Mouse (Mus musculus) intestine, embryonic 15.5 days (tissue): Measurements from ENCODE around the gene Krtap19-1. TPM values are rescaled to one million over a fixed set of nuclear protein-coding genes. Genes with fewer than 3 reads are reported as not detected.

ENCODE experiments used
- ATAC-seq: fragments of 200-750 bp; cut with Nextera tagmentation; 2 replicates; pipeline ENCODE4 v1.8.0; 2017; ENCODE audit warnings: moderate TSS enrichment, moderate library complexity
- H3K27ac ChIP-seq: fragments of 300-500 bp; sonication (generic); 2 replicates; pipeline ENCODE4 v1.5.1; 2015; ENCODE audit warnings: mild to moderate bottlenecking, inconsistent platforms
- H3K27me3 ChIP-seq: fragments of 300-500 bp; sonication (generic); replicated peaks from 2 replicates; pipeline ENCODE4 v1.6.1; 2015; ENCODE audit warnings: inconsistent platforms
- H3K36me3 ChIP-seq: fragments of 300-500 bp; sonication (generic); 2 replicates; pipeline ENCODE4 v1.6.1; 2015; ENCODE audit warnings: inconsistent platforms
- H3K4me1 ChIP-seq: fragments of 300-500 bp; sonication (generic); replicated peaks from 2 replicates; pipeline ENCODE4 v1.6.1; 2015; ENCODE audit warnings: inconsistent platforms
- H3K4me2 ChIP-seq: fragments of 300-500 bp; sonication (generic); replicated peaks from 2 replicates; pipeline ENCODE4 v1.6.1; 2015; ENCODE audit warnings: mild to moderate bottlenecking, inconsistent platforms
- H3K4me3 ChIP-seq: fragments of 300-500 bp; sonication (generic); replicated peaks from 2 replicates; pipeline ENCODE4 v1.5.1; 2015; ENCODE audit warnings: inconsistent platforms
- H3K9ac ChIP-seq: fragments of 300-500 bp; sonication (generic); 2 replicates; pipeline ENCODE4 v1.6.1; 2015; ENCODE audit warnings: inconsistent platforms
- H3K9me3 ChIP-seq: fragments of 300-500 bp; sonication (generic); 2 replicates; pipeline ENCODE4 v1.6.1; 2016; ENCODE audit warnings: inconsistent platforms
- WGBS: fragments of 180-500 bp; shearing (Covaris S2); methylation state at CpG from one replicate; pipeline ENCODE4 v1.1.7; 2015; 5-methylcytosine and 5-hydroxymethylcytosine counted together
- polyA plus RNA-seq: library from polyadenylated mRNA; unstranded; fragments of >200 nt; fragmentation: Nextera tagmentation; extraction: Ambion mirVana; gene quantifications from 2 replicates; pipeline ENCODE4 v1.2.1, GENCODE M21; 2015

Gene Krtap19-1
- polyA plus RNA-seq, 1 experiment from 2014 or later: not detected

DNA sequence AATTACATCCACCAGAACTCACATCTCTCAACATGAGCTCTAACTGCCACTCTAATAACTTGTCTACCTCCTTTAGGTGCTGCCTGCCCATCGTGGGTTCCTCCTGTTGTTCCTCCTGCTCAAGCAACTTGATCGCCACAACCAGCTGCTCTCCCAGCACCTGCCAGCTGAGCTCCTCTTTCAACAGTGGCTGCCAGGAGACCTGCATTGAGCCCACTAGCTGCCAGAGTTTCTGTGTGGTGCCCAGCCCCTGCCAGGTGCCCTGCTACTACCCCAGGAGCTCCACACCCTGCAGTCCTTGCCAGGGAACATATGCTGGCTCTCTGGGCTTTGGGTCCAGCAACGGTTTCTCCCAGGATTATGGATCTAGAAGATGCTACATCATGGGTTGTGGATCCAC, 49.1 kb downstream of the Krtap19-1 start, which contains the start of gene Krtap15:
Gene Krtap15 (plus strand): TSS at position 150 of the 400 bp plus-strand sequence.
- H3K36me3 ChIP-seq: no peaks in the 10 kb centered on the region
- 86% methylated on average over 3 of the region's 3 CpGs for WGBS

More for the DNA sequence above, 49.1 kb downstream of the Krtap19-1 start, which contains the start of gene Krtap15:
- Histone ChIP-seq H3K4me2 (no peak within 1 kb of the TSS), H3K4me3 (no peak within 1 kb of the TSS), H3K27me3 (no peaks in the 10 kb centered on the region), H3K4me1 (no peaks in the 10 kb centered on the region), H3K9ac (no peak within 1 kb of the TSS), H3K9me3 (no peaks in the 10 kb centered on the region), H3K27ac (no peak within 1 kb of the TSS)
- no peak for ATAC-seq

Other genes with a start within 250 kb of the Krtap19-1 start
- gene 2310079G19Rik, start 241.7 kb downstream of the Krtap19-1 start, polyA plus RNA-seq: not detected in 2 replicates
- gene Krtap26-1, start 221.6 kb downstream of the Krtap19-1 start, polyA plus RNA-seq: not detected in 2 replicates
- gene Krtap27-1, start 197.7 kb downstream of the Krtap19-1 start, polyA plus RNA-seq: not detected in 2 replicates
- not detected in 2 replicates for gene 2310061N02Rik, start 161.4 kb downstream of the Krtap19-1 start, polyA plus RNA-seq
- not detected in 2 replicates for gene Krtap13-1, start 140.5 kb downstream of the Krtap19-1 start, polyA plus RNA-seq
- not detected in 2 replicates for gene Krtap13, start 117.8 kb downstream of the Krtap19-1 start, polyA plus RNA-seq
- gene 2310034C09Rik, start 110.6 kb downstream of the Krtap19-1 start, polyA plus RNA-seq: not detected in 2 replicates
- gene 2310057N15Rik, start 95.2 kb downstream of the Krtap19-1 start, polyA plus RNA-seq: not detected in 2 replicates
- not detected in 2 replicates for gene Gm5965, start 91.5 kb downstream of the Krtap19-1 start, polyA plus RNA-seq
- gene Gm20741, start 57.2 kb downstream of the Krtap19-1 start, polyA plus RNA-seq: not detected in 2 replicates
- not detected in 2 replicates for gene Krtap15, start 49.2 kb downstream of the Krtap19-1 start, polyA plus RNA-seq
- gene Krtap14, start 43.3 kb downstream of the Krtap19-1 start, polyA plus RNA-seq: not detected in 2 replicates
- not detected in 2 replicates for gene Krtap19-2, start 4.9 kb upstream of the Krtap19-1 start, polyA plus RNA-seq
- not detected in 2 replicates for gene Krtap19-3, start 8.6 kb upstream of the Krtap19-1 start, polyA plus RNA-seq
- gene Krtap19-4, start 15.7 kb upstream of the Krtap19-1 start, polyA plus RNA-seq: not detected in 2 replicates
- not detected in 2 replicates for gene Krtap19-5, start 27.0 kb upstream of the Krtap19-1 start, polyA plus RNA-seq
- gene Krtap19-9b, start 62.9 kb upstream of the Krtap19-1 start, polyA plus RNA-seq: not detected in 2 replicates
- gene Krtap16-3, start 93.5 kb upstream of the Krtap19-1 start, polyA plus RNA-seq: not detected in 2 replicates
- gene Krtap22-2, start 141.3 kb upstream of the Krtap19-1 start, polyA plus RNA-seq: not detected in 2 replicates
- gene Gm10229, start 145.9 kb upstream of the Krtap19-1 start, polyA plus RNA-seq: not detected in 2 replicates
- not detected in 2 replicates for gene Krtap6-1, start 162.3 kb upstream of the Krtap19-1 start, polyA plus RNA-seq
- gene Gm10228, start 172.1 kb upstream of the Krtap19-1 start, polyA plus RNA-seq: not detected in 2 replicates
- gene Krtap6-5, start 178.5 kb upstream of the Krtap19-1 start, polyA plus RNA-seq: not detected in 2 replicates
- gene 1110025L11Rik, start 194.6 kb upstream of the Krtap19-1 start, polyA plus RNA-seq: not detected in 2 replicates
- gene Krtap6-3, start 214.6 kb upstream of the Krtap19-1 start, polyA plus RNA-seq: not detected in 2 replicates